Mouse (Mus musculus) intestine, postnatal 0 days (tissue): ENCODE results near the gene Utp14b. TPM values are rescaled to one million over a fixed set of nuclear protein-coding genes. Genes with fewer than 3 reads are reported as not detected.

ENCODE experiments used
- ATAC-seq: fragments of 200-750 bp; cut with Nextera tagmentation; 2 replicates; pipeline ENCODE4 v1.8.0; 2017; ENCODE audit warnings: mild to moderate bottlenecking, moderate TSS enrichment, moderate library complexity
- H3K27ac ChIP-seq: fragments of 300-500 bp; sonication (generic); 2 replicates; pipeline ENCODE4 v1.5.1; 2014; ENCODE audit warnings: mild to moderate bottlenecking, low read depth, low read length, moderate library complexity
- H3K27me3 ChIP-seq: fragments of 300-500 bp; sonication (generic); replicated peaks from 2 replicates; pipeline ENCODE4 v1.6.1; 2014; ENCODE audit warnings: low read length, mixed read lengths; ENCODE audit not compliant: control insufficient read depth, insufficient read depth
- H3K36me3 ChIP-seq: fragments of 300-500 bp; sonication (generic); 2 replicates; pipeline ENCODE4 v1.6.1; 2014; ENCODE audit warnings: mild to moderate bottlenecking, moderate library complexity; ENCODE audit not compliant: control insufficient read depth, insufficient read depth
- H3K4me1 ChIP-seq: fragments of 300-500 bp; sonication (generic); replicated peaks from 2 replicates; pipeline ENCODE4 v1.6.1; 2014; ENCODE audit warnings: antibody characterized with exemption, low read length, mixed read lengths; ENCODE audit not compliant: control insufficient read depth, insufficient read depth
- H3K4me2 ChIP-seq: fragments of 300-500 bp; sonication (generic); replicated peaks from 2 replicates; pipeline ENCODE4 v1.6.1; 2014; ENCODE audit warnings: low read depth, mild to moderate bottlenecking, moderate library complexity
- H3K4me3 ChIP-seq: fragments of 300-500 bp; sonication (generic); 2 replicates; pipeline ENCODE4 v1.5.1; 2014; ENCODE audit warnings: low read depth, low read length
- H3K9ac ChIP-seq: fragments of 300-500 bp; sonication (generic); 2 replicates; pipeline ENCODE4 v1.6.1; 2014; ENCODE audit warnings: mild to moderate bottlenecking, low read depth, low read length
- H3K9me3 ChIP-seq: fragments of 300-500 bp; sonication (generic); 2 replicates; pipeline ENCODE4 v1.6.1; 2016; ENCODE audit warnings: mixed run types; ENCODE audit not compliant: control insufficient read depth
- CTCF ChIP-seq: sonication (generic); IDR thresholded peaks from 2 replicates; pipeline ENCODE4 v1.5.1; 2016; ENCODE audit warnings: low read depth, mild to moderate bottlenecking, control low read depth, antibody characterized with exemption, moderate library complexity
- WGBS: fragments of 180-500 bp; shearing (Covaris S2); extraction: QIAGEN DNeasy Blood & Tissue Kit; methylation state at CpG from one replicate; pipeline ENCODE4 v1.1.7; 2014; 5-methylcytosine and 5-hydroxymethylcytosine counted together
- polyA plus RNA-seq: library from polyadenylated mRNA; unstranded; fragments of >200 nt; fragmentation: Nextera tagmentation; extraction: Ambion mirVana; gene quantifications from 2 replicates; pipeline ENCODE4 v1.2.1, GENCODE M21; 2015

Utp14b gene
- 5.1 and 5.5 TPM in 2 replicates for polyA plus RNA-seq

DNA sequence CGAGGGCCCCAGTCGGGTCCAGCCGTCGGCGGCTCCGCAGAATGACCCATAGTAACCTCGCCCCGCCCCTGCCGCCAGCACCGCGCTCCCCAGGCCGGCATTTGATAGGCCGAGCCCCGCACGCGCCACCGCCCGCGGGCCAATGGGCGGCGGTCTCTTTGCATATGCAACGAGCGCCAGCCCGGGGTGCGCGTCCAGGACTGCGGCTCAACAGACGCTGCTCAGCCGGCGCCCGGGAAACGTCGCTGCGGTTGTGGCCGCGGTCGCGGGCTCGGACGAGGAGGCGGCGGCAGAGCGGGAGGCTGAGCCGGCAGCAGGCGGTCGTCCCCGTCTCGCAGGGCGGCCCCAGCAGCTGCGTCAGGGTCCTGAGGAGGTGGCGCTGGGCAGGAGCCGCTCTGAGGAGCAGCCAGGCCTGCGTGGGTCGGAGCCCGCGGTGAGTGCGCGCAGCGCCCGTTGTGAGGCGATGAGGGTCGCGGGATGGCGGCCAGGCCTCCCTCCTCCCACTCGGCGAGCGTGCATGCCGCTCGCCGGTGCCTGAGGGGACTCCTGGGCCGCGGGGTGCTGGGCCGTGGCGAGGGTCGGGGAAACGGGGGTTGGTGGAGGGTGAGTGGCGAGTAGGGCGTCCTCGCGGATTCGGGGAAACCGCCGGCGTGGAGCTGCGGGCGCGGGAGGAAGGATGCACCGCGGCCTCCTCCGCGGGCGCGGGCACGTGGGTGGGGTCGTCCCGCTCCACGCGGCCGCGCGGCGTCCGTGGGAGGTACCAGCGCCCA is at the start of gene Utp14b, which contains the start of gene Acsl3:
Utp14b (plus strand) TSS at position 368 of the 770 bp plus-strand sequence.
Acsl3 (plus strand) TSS at position 155 of the 770 bp plus-strand sequence.
- H3K4me3 ChIP-seq: peak within 1 kb of the TSS; percentile 99
- peak within 1 kb of the TSS; percentile 82 for H3K4me2 ChIP-seq
- H3K4me1 ChIP-seq: no peaks in the 10 kb centered on the region
- H3K27me3 ChIP-seq: no peaks in the 10 kb centered on the region
- ATAC-seq: peak; percentile 99
- H3K9me3 ChIP-seq: no peaks in the 10 kb centered on the region
- H3K9ac ChIP-seq: peak within 1 kb of the TSS; percentile 98
- under 1% methylated on average over 87 of the region's 104 CpGs for WGBS
- TF ChIP-seq CTCF: no peak
- H3K27ac ChIP-seq: peak within 1 kb of the TSS; percentile 95
- H3K36me3 ChIP-seq: no peaks in the 10 kb centered on the region

DNA sequence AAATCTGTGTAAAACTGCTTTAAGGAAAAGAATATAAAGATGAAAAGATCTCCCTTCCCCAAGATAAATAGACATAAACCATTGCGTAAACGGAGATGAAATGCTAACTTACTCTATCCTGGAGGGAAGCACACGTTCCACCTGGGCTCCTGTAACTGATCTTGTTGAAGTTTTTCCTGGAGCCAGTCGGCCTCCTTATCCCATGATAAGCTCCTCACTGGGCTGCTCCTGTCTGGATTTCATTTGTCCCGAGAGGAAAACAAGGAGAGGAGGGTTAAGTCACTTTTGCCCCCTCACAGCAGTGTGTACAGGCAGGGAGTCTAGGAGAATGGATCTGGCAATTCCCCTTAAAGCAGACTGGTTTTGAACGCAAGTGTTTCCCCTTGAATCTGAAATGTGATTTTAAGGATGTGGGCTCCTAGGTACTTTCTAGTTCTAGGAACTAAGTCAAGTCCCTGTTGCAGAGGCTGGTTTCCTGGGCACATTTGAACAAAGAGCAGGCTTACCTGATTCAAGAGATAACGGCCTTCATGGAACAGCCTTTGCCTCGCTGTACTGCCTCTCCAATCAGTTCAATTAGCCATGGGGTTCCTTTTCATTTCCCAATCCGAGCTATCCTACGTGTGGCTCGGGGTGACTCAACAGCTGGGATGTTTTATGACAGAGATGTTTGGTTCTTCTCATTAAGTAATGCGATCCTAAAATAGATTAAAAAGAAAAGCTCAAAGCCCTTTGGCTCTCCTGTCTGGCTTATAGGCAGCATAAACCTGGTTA is 48.5 kb upstream of the Utp14b start:
- H3K9ac ChIP-seq: no peak overlapping the region
- no peaks in the 10 kb centered on the region for H3K36me3 ChIP-seq
- H3K9me3 ChIP-seq: no peaks in the 10 kb centered on the region
- 14% methylated on average over 12 of the region's 12 CpGs for WGBS
- 0 out of 2 replicates have a peak, but pooled peaks have one; percentile 28 for ATAC-seq
- no peak overlapping the region for H3K4me3 ChIP-seq
- peak overlapping the region; percentile 50 for H3K27ac ChIP-seq
- H3K4me2 ChIP-seq: peak overlapping the region; percentile 7; the same call in 1 of the 2 replicates
- H3K27me3 ChIP-seq: no peaks in the 10 kb centered on the region
- 0 out of 2 replicates have a peak, but pooled peaks cover 4% of the 10 kb centered on the region for H3K4me1 ChIP-seq
- no peak for TF ChIP-seq CTCF

DNA sequence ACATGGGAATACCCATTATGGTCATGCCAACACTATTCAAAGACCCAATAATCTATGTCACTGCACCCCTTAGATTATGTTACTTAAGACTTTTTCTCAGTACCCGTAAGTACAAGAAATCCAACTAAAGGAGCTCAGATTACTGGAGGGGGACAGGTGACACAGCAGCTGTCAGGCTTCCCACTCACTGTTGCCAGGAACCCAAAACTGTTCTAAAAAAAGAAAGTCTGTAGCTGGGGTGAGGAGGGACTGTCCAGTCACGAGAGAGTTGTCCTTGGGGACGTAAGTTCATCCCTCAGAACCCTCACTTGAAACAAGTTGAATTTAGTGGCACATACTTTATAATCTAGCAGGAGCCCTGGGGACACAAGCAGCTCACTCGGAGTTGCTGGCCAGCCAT is 46.8 kb upstream of the Utp14b start:
- Histone ChIP-seq H3K9ac (no peak overlapping the region), H3K27me3 (no peaks in the 10 kb centered on the region), H3K27ac (no peak overlapping the region), H3K36me3 (no peaks in the 10 kb centered on the region), H3K4me1 (0 out of 2 replicates have a peak, but pooled peaks cover 4% of the 10 kb centered on the region), H3K4me2 (no peak overlapping the region), H3K9me3 (no peaks in the 10 kb centered on the region), H3K4me3 (no peak overlapping the region)
- WGBS: 76% methylated on average over 4 of the region's 4 CpGs
- TF ChIP-seq CTCF: no peak
- no peak for ATAC-seq

DNA sequence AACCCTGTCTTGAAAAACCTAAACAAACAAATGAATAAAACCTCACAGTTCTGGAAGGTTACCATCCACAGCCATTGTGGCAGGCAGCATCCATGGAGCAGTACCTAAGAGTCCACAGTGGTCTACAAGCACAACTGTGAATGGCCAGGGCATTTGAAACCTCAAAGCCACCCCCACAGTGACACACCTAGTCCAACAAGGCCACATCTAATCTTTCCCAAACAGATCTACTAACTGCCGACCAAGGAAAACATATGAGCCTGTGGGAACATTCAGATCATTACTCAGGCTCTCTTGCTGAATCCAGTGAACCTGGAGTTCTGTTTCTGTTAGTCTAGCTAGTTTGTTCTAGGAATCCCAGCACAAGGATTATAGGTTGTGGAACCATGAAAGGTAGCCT is 44.9 kb upstream of the Utp14b start:
- no peaks in the 10 kb centered on the region for H3K9me3 ChIP-seq
- H3K27me3 ChIP-seq: no peaks in the 10 kb centered on the region
- H3K9ac ChIP-seq: no peak overlapping the region
- no peak for ATAC-seq
- no peak overlapping the region for H3K4me3 ChIP-seq
- H3K4me1 ChIP-seq: 0 out of 2 replicates have a peak, but pooled peaks cover 4% of the 10 kb centered on the region
- no peak overlapping the region for H3K4me2 ChIP-seq
- H3K27ac ChIP-seq: no peak overlapping the region
- TF ChIP-seq CTCF: no peak
- WGBS: 44% methylated on average over 1 of the region's 1 CpGs
- H3K36me3 ChIP-seq: no peaks in the 10 kb centered on the region

DNA sequence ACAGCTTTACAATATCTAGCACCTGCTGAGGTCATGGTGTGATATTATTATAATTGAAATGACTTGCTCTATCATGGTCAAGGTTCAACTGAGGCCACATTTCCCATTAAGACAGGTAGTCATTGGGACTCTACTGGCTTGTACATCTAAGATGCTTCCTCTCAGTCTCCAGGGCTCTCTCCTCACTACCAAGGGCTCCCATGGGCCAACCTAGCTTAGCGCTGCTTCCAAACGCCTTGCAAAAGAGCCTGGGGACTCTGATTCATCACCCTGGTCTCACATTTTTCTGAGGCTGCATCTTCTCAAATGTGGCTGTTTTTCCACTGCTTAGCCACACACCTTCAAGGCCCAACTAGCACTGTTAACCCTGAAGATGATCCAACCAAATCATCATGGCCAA is 33.5 kb upstream of the Utp14b start:
- WGBS: 91% methylated on average over 2 of the region's 2 CpGs
- Histone ChIP-seq H3K9ac (no peak overlapping the region), H3K4me3 (no peak overlapping the region), H3K27me3 (no peaks in the 10 kb centered on the region), H3K9me3 (no peaks in the 10 kb centered on the region), H3K36me3 (no peaks in the 10 kb centered on the region), H3K4me1 (no peaks in the 10 kb centered on the region), H3K27ac (no peak overlapping the region), H3K4me2 (no peak overlapping the region)
- 0 out of 2 replicates have a peak, but pooled peaks have one; percentile 16 for ATAC-seq
- no peak for TF ChIP-seq CTCF

DNA sequence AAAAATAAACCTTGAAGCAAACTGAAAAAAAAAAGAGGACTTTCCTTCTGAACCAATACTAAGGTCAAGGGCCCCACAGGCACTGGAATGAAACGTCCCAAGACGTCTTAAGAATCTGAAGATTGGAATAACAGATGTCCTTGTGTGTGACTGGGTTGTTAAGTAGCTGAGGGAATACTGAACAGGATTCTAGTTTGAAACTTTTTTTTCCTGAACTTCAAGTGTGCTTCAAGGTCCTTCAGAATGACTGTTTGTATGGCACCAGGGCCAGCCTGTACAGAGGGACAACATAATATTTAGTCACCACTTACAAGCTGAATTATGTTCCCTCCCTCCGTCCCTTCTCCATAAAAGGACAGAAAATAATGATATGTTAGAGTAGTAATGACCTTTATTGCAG is 23.4 kb upstream of the Utp14b start:
- ATAC-seq: no peak
- H3K27me3 ChIP-seq: no peaks in the 10 kb centered on the region
- no peaks in the 10 kb centered on the region for H3K9me3 ChIP-seq
- TF ChIP-seq CTCF: no peak
- no peak overlapping the region for H3K4me3 ChIP-seq
- WGBS: 58% methylated on average over 3 of the region's 3 CpGs
- no peak overlapping the region for H3K27ac ChIP-seq
- no peaks in the 10 kb centered on the region for H3K4me1 ChIP-seq
- no peak overlapping the region for H3K9ac ChIP-seq
- no peaks in the 10 kb centered on the region for H3K36me3 ChIP-seq
- no peak overlapping the region for H3K4me2 ChIP-seq
